Mouse (Mus musculus) urinary bladder, postnatal 36 days (tissue): ENCODE measurements around the gene Rbm46.
A peak's percentile ranks its signal among the peaks of the same experiment; 100 is the strongest.

Source experiments
- DNase-seq, 2 experiments: peaks; one replicate each; pipeline ENCODE4 v3.0.0; 2022; ENCODE audit warnings: low spot score in 2 of 2, mixed read lengths in 1 of 2

The Rbm46 gene

GRCm38 (mm10) chr3:82876372-82876739, at the start of gene Rbm46:
TSS of gene Rbm46 (minus strand) at chr3:82876483.
- peak; percentile 78 to 90 for DNase-seq

GRCm38 (mm10) chr3:82915632-82916031, 39.3 kb upstream of the Rbm46 start:
- DNase-seq: no peak

GRCm38 (mm10) chr3:82908671-82909070, 32.4 kb upstream of the Rbm46 start:
- DNase-seq: no peak

- DNase-seq: no peak
Observed at GRCm38 (mm10) chr3:82904211-82904908, 28.1 kb upstream of the Rbm46 start.

GRCm38 (mm10) chr3:82903613-82904205, 27.4 kb upstream of the Rbm46 start, which contains the start of gene Lrat:
TSS of gene Lrat (minus strand) at chr3:82903973.
- DNase-seq: peak in 1 of 2 experiments; percentile 21

GRCm38 (mm10) chr3:82902757-82903612, 26.7 kb upstream of the Rbm46 start:
- DNase-seq: no peak

- DNase-seq: no peak
Observed at GRCm38 (mm10) chr3:82888842-82889241, 12.6 kb upstream of the Rbm46 start.

GRCm38 (mm10) chr3:82877258-82877657, 975 bp upstream of the Rbm46 start:
- peak in 1 of 2 experiments; percentile 14 for DNase-seq

GRCm38 (mm10) chr3:82875671-82876371, 462 bp downstream of the Rbm46 start:
- DNase-seq: no peak

GRCm38 (mm10) chr3:82857414-82858077, 18.7 kb downstream of the Rbm46 start:
- no peak for DNase-seq

GRCm38 (mm10) chr3:82825165-82825564, 51.1 kb downstream of the Rbm46 start:
- DNase-seq: no peak

- DNase-seq: no peak
Observed at GRCm38 (mm10) chr3:82811851-82812250, 64.4 kb downstream of the Rbm46 start.

- DNase-seq: no peak
Observed at GRCm38 (mm10) chr3:82810334-82811120, 65.8 kb downstream of the Rbm46 start.

GRCm38 (mm10) chr3:82809769-82810168, 66.5 kb downstream of the Rbm46 start:
- DNase-seq: no peak

GRCm38 (mm10) chr3:82808323-82808911, 67.9 kb downstream of the Rbm46 start:
- no peak for DNase-seq

GRCm38 (mm10) chr3:82805291-82805690, 71.0 kb downstream of the Rbm46 start:
- no peak for DNase-seq

- DNase-seq: no peak
Observed at GRCm38 (mm10) chr3:82800470-82800843, 75.8 kb downstream of the Rbm46 start.

GRCm38 (mm10) chr3:82799735-82800469, 76.4 kb downstream of the Rbm46 start:
- DNase-seq: no peak

- no peak for DNase-seq
Observed at GRCm38 (mm10) chr3:82793656-82794055, 82.6 kb downstream of the Rbm46 start.
